Mouse (Mus musculus) embryo, embryonic 10.5 days (tissue): Measurements from ENCODE around the gene Sh3pxd2a.

Source experiments
- DNase-seq: peaks from one replicate; pipeline ENCODE4 v3.0.0-alpha.2; 2015; ENCODE audit warnings: low spot score

Sh3pxd2a gene

DNA sequence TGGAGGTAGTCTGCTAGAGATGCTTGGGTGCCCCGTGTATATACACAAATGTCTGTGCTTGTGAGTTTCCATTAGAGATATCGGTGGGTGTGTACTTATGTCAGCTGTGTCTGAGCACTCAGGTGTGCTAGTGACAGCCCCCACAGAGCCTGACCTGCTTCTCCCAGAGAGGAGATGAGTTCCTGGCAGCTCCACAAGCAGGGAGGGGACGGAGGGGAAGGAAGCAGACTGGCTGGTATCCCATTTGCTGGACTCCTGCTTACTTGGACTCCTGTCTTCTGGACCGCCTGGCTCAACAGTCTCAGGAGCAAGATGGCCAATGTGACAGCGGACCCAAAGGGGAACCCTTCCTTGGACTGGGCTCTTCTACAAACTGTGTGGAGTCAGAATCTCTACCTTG lies 234.7 kb downstream of the Sh3pxd2a start:
- no peak for DNase-seq

DNA sequence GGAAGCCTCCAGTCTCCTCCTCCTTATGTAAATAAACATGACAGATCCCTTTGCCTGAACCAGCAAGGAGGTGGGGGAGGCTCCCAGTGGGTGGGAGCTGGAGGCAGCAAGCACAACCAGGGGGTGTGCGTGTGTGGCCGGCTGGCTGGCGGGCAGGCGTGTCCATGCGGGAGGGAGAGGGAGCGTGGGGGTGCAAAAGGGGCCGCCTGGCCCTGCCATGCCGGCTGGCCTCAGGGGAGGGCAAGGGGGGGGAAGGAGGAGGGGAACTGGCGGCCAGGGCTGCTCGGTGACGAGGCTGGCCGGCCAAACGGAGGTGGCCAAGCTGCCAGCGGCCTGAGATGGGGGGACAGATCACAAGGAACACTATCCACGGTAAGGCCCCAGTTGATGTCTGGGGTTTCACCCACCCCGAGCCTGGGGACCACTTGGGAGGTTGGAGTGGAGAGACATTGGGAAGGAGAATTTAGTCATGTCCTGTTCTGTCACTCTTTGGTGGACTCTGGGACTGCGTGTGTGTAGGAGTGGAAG lies 235.4 kb downstream of the Sh3pxd2a start:
- DNase-seq = peak; percentile 51

DNA sequence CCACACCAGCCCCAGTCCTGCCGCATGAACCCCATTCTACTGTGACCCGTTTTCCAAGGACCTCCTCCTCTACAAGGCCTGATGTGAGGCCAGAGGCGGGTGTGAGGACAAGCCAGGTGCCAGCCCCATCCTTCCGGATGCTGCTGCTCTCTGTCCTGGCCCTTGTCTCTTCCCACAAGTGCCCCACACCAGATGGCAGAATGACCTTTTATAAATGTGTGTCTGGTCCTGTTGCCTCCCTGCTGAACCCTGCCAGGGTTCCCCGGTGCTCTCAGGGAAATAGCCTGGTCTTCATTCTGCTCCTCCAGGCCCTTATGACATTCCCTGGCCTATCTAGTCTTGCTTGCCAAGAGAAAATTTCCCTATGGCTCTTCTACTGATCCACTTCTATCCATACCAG lies 238.4 kb downstream of the Sh3pxd2a start:
- no peak for DNase-seq

DNA sequence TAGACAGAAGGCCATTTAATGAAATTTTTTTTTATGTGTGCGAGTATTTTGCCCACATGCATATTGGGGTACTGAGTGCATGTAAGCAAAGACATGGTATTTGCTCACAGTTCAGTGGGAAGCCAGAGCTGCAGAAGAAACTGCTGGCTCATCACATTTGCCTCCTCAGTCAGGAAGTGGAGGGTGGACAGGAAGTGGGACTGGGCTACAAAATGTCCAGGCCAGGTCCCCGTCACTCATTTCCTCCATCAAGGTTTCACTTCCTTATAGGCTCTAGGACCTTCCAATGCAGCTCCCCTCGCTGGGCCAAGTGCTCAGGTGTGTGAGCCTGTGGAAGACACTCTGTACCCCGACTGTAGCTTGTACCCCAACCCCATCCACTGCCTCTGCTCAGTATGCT lies 239.5 kb downstream of the Sh3pxd2a start:
- no peak for DNase-seq

DNA sequence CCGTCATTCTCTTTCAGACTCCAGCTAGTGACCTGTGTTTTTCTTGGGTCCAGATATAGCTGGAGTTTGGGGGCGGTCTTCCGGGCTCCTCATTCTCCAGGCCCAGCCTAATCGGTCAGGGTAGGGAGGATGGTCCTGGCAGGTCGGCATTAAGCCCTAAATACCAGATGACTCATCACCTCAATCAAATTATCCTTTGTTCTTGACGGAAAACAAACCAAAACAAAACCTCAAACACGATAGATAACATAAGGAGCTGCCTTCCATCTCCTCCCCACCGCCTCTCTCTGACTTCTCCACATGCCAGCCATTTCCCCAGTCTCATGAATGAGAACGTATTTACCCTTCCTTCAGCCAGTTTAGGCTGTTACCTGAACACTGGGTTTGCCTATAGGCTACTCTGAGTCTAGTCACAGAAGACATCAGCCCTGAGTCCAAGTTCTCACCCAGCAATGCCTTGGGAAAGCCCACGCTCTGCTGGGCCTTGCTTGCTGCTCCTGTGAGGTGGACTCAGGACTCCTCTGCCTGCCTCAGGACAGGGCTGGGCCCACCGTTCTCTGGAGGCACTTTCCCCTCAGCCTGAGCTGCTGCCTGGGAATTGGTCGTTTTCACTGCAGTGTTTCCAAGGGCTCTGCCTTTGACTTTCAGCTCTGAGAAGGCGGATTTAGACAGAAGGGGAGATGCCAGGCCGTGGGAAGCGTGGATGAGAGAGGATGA lies 241.2 kb downstream of the Sh3pxd2a start:
- no peak for DNase-seq

DNA sequence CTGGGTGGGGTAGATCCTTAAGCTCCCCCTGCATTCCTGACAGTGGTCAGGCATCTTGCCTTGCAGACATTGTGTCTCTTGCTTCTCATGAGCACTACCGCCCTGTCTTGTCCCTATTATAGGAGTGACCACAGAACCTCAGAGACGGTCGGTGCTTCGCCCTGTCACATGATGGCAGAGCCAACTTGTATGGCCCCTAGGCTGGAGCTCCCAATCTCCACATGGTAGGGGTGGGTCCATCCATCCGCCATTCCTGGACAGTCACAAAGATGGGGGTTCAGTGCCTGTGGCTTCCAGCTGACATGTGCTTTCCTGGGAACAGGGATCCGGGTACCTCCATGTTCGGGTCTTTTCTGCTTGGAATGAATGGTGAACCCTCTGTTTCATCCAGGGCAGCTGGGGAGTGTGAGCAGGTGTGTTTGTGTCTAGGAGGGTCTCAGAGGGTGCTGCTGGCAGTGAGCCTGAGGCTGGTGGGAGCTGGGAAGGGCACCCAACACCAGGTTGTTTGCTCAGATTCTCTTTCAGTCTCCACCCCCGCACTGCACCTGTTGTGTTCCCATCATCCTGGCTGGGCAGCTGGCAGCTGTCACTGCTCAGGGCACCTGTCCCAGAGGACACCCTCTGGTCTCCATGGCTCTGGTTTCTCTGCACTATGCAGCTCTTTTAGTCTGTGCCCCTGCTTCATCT lies 241.9 kb downstream of the Sh3pxd2a start:
- DNase-seq = no peak

DNA sequence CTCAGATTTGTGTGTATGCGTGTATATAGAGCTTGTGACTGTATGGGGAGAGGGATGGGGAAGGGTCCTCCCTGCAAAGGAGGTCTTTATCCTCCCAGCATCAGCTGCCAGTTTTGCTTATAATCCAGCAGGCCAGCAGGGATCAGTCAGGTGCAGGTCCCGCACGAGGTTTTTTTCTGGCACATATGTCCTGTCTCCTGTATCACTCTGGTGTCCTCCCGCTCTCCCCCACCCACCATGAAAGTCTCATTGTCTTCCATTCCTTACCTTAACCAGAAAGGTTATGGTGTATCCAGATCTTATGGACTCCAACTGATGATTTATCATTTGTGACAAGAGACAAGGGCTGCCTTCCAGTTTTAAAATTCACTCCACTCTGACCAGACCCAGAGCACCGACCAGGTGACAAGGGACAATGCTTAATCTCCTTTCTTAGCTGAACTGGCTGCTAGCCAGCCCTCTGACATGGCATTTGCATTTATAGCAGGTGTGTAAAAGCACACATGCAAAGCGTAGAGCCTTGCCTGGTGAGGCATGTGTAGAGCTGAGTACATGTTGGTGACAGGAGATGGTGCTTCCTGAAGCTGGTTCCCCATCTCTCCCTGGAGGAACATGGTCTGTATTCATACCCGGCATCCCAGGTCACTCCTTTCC lies 242.6 kb downstream of the Sh3pxd2a start:
- DNase-seq = no peak

DNA sequence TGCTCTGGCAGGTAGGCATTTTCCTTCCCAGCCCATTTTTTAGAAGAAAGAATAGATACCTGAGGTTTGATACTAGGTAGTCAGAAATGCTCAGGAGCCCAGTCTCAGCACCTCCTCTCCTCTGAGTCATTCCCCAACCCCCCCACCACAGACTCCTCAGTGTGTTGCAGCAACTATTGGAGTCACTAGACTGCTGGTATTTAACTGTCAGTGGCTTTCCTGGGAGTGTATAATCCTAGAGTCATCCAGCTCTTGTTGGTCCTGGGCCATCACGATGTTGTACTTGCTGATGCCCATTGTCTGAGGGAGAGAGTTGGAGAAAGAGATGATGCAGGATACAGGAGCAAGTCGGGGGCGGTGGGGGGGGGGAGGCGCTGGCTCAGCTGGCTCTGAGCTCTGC lies 243.2 kb downstream of the Sh3pxd2a start:
- no peak for DNase-seq

DNA sequence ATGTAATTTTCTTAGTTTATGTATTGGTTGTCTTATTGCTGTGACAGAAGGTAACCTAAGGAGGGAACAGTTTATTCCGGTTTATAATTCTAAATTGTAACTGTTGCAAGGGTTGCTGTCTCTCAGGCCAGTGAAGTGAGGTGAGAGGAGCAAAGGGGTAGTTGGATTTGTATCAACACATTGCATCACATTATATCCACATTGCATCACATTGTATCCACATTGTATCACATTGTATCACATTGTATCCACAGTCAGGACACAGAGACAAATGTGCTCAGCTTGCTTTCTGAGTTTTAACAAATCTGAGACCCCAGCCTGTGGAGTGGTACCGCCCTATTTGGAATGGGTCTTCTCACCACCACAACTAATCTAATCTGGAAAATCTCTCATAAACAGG lies 244.0 kb downstream of the Sh3pxd2a start:
- no peak for DNase-seq

DNA sequence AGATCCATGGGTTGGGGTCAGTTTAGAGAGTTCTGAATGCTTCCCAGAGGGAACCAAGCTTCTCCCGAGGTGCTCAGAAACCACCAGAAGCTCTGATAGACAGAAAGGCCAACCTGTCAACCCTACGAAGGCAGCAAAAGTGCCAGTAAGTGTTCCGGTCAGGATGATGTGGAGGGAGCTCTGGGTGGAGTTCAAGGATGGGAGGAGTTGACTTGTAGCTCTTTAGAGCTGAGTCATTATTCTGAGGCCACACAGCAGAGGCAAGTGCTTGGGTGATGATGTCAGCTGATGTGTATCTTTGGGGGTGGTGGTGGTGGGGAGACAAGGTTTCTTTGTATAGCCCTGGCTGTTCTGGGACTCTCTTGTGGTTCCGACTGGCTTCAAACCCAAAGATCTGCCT lies 244.6 kb downstream of the Sh3pxd2a start:
- DNase-seq = no peak

DNA sequence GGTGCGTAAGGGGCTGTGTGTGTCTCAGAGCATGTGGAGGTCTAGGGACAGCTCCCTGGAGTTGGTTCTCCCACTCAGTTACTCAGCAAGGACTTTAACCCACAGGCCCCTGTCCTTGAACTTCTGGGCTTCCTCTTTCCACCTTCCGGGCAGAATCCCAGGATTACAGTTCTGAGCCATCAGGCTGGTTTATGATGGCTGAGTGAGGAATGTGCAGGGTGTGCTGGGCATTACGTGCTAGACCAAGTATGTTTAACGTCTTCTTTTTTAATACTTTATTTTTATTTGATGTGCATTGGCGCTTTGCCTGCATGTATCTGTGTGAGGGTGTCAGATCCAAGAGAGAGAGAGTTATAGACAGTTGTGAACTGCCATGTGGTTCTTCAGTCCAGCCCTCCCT lies 247.4 kb downstream of the Sh3pxd2a start:
- no peak for DNase-seq

DNA sequence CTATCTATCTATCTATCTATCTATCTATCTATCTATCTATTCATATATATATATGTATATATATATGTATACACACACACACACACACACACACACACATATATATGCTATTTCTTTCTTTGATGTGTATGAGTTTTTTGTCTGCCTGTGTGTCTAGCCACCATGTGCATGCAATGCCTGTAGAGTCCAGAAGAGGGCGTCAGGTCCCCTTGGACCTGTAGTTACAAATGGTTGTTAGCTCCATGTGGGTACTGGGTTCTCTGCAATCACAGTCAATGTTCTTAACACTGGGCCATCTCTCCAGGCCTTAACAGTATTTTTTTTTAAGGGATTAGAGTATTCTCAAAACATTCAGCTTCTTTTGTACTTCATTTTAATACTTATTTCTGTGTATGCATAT lies 250.7 kb downstream of the Sh3pxd2a start:
- DNase-seq = no peak

DNA sequence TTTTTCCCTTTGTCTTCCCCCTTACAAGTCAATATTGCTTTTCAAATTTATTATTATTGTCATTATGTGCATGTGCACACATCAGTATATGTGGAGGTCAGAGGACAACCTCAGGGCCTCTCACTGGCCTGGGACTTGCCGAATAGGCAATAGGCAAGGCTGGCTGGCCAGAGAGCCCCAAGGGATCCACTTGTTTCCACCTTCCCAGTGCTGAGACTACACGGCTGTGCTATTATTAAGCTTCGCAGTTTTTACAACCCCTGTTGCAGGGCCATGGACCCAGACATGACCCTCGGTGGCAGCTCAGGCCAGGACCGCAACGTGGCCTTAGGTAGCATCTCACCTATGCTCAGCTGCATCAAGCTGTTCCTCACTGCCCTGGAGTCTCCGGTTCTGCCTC lies 251.8 kb downstream of the Sh3pxd2a start:
- no peak for DNase-seq

DNA sequence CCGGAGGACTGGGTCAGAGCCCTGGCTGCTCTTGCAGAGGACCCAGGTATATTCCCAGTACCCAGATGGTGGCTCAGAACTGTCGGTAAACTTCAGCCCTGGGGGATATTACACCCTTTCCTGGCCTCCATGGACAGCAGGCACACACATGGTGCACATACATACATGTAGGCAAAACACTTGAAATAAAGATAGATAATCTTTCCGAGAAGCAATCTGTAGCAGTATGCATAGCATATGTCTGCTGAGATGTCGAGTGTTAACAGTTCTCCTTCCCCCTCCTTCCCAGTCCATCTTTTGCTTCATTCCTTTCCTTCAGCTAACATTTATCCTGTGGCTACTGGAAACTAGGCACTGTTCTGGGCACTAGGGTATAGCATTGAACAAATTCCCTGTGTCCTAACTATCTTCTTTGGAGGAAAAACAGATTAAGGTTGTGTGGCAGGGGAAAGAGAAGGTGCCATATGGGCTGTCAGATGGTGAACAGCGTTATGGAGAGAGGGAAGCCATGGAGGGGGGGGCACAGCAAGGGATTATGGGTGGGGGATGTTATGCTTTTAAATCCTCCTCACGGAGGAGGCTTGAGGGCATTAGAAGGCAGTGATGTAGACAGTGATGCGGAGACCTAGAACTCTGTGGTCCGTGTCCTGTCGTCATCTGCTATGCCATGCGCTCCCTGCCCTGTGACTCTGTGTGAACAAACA lies 252.4 kb downstream of the Sh3pxd2a start:
- no peak for DNase-seq

DNA sequence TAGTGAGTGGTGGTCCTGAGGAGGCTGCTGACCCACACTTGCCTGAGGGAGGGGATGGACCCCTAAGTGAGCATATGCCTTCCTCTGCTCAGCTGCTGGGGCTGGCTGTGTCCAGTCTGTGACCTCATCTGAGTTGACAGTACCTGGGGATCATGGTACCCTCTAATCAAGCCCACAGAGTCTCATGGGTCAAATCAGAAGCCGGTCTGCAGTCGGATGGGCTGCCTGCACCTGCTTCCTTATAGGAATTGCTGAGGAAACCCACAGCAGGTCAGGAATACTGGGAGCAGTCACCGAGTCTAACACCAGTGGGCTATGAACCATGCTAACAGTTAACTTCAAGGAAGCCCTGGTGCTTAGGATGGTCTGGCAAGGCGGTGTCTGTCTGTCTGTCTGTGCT lies 253.8 kb downstream of the Sh3pxd2a start:
- no peak for DNase-seq
